Mouse (Mus musculus): ENCODE results near the gene Mapk6. TPM values are rescaled to one million over a fixed set of nuclear protein-coding genes. Genes with fewer than 3 reads are reported as not detected.

Mapk6 gene
- polyA plus RNA-seq, 1 experiment: 31.3 TPM

- TF ChIP-seq GATA1 (IDR thresholded peaks at IDR 0.05; ENCODE audit: borderline replicate concordance, low read length): no peak
- no peak for TF ChIP-seq FLI1 (IDR thresholded peaks at IDR 0.05; ENCODE audit: low read length)
- H3K36me3 ChIP-seq (replicated peaks; ENCODE audit: low read length): peaks cover 56% of the 10 kb centered on the region
- H3K27me3 ChIP-seq (replicated peaks): no peaks in the 10 kb centered on the region
- H3K4me3 ChIP-seq (replicated peaks): peak overlapping the region; percentile 98
- H3K9me3 ChIP-seq: no peaks in the 10 kb centered on the region
- H3K4me1 ChIP-seq: peaks cover 71% of the 10 kb centered on the region
Observed at GRCm38 (mm10) chr9:75409031-75409851, 564 bp downstream of the Mapk6 start.

DNA sequence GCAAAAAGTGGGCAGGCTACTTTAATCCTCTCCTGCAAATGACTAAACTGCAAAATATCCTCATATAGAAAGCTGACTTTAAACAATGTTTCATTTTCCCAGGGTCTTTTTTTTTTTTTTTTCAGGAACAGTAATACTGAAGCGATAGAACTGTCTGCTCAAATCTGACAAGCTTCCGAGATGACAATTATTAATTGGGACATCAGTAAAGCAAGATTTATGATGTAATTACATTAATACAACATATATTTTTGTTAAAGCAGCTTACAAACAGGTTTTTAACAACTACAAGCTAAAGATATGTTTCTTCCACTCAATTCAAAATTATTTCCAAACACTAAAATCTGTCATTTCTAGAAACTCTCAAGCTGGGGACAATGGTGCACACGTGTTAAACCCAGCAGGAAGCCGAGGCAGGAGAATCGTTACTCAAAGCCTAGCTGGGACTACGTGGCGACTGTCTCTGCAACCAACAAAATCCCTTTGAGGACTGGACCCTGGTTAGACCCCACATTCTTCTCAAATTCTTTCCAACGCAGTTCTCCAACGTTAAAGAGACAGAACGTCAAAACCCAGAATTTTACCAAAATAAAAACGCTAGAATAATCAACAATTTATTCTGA is 1.5 kb downstream of the Mapk6 start:
- no peaks in the 10 kb centered on the region for H3K9me3 ChIP-seq
- TF ChIP-seq GATA1 (IDR thresholded peaks at IDR 0.05; ENCODE audit: borderline replicate concordance, low read length) (no peak), FLI1 (IDR thresholded peaks at IDR 0.05; ENCODE audit: low read length) (no peak)
- peaks cover 69% of the 10 kb centered on the region for H3K4me1 ChIP-seq
- peak overlapping the region; percentile 98 for H3K4me3 ChIP-seq (replicated peaks)
- peaks cover 52% of the 10 kb centered on the region for H3K36me3 ChIP-seq (replicated peaks; ENCODE audit: low read length)
- H3K27me3 ChIP-seq (replicated peaks): no peaks in the 10 kb centered on the region

DNA sequence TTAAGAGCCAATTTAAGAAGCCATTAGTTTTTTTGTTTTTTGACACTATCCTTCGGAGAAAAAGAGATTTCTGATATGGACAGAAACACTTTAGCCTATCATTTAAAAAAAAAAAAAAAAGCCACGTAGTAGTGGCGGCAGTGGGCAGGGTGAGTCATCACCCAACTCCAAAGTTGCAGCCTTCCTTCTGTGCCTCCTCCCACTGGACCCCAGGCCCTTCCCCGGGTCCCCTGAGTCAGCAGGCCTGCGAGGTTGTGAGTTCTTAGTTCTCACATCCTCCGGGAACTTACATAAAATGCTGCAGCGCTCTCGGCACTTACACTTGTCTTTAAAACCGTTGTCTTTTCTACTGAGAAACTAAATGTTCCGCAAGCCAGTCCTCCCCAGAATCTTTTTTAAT is 2.0 kb downstream of the Mapk6 start:
- peaks cover 69% of the 10 kb centered on the region for H3K4me1 ChIP-seq

DNA sequence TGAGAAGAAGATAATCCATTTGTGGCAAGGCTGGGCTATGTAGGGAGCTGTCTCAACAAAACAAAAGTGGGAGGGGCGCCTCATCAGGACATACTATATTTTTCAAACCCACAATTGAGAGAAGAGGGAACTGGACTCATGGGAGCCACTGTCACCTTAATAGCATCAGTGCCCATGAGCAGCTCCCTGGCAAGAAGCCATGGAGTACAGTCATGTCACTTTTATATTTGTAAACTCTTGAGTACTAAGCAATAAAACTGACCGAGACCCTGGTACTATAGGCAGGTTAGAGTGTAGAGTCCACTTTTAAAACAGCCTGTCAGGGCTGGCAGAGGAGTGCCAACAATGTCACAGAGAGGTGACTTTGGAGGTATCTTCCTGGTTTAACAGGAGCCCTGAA is 3.7 kb downstream of the Mapk6 start:
- H3K4me1 ChIP-seq: peaks cover 69% of the 10 kb centered on the region

More for the DNA sequence above, 2.0 kb downstream of the Mapk6 start:
- Histone ChIP-seq H3K9me3 (no peaks in the 10 kb centered on the region), H3K4me3 (replicated peaks) (peak overlapping the region; percentile 98), H3K36me3 (replicated peaks; ENCODE audit: low read length) (peaks cover 51% of the 10 kb centered on the region), H3K27me3 (replicated peaks) (no peaks in the 10 kb centered on the region)
- no peak for TF ChIP-seq FLI1 (IDR thresholded peaks at IDR 0.05; ENCODE audit: low read length)

DNA sequence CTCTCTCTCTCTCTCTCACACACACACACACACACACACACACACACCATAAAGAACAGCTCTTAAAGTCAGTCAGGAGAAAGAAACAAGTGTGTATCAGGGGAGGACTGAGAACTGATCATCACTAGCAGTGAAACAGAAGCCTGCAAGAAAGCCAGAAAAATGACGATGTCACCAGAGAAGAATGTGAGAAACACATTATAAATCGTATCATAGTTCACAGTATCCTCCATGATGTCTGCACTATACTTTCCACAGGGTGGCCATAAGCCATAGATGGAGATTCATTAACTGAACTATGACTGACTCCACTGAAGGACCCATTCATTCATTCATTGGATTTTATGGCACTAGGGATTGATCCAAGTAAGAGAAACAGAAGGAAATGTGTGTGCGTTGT is 6.3 kb downstream of the Mapk6 start:
- peaks cover 85% of the 10 kb centered on the region for H3K4me1 ChIP-seq

More for the DNA sequence above, 3.7 kb downstream of the Mapk6 start:
- Histone ChIP-seq H3K4me3 (replicated peaks) (peak overlapping the region; percentile 98), H3K9me3 (no peaks in the 10 kb centered on the region), H3K27me3 (replicated peaks) (no peaks in the 10 kb centered on the region), H3K36me3 (replicated peaks; ENCODE audit: low read length) (peaks cover 55% of the 10 kb centered on the region)
- TF ChIP-seq GATA1 (IDR thresholded peaks at IDR 0.05; ENCODE audit: borderline replicate concordance, low read length) (no peak), FLI1 (IDR thresholded peaks at IDR 0.05; ENCODE audit: low read length) (no peak)

GRCm38 (mm10) chr9:75401593-75402504 is 8.0 kb downstream of the Mapk6 start:
- Histone ChIP-seq H3K4me3 (replicated peaks) (peak overlapping the region; percentile 89), H3K9me3 (peaks cover 3% of the 10 kb centered on the region), H3K36me3 (replicated peaks; ENCODE audit: low read length) (peaks cover 87% of the 10 kb centered on the region), H3K27me3 (replicated peaks) (no peaks in the 10 kb centered on the region), H3K4me1 (peaks cover 90% of the 10 kb centered on the region)
- TF ChIP-seq GATA1 (IDR thresholded peaks at IDR 0.05; ENCODE audit: borderline replicate concordance, low read length) (no peak), FLI1 (IDR thresholded peaks at IDR 0.05; ENCODE audit: low read length) (no peak)

More for the DNA sequence above, 6.3 kb downstream of the Mapk6 start:
- H3K4me3 ChIP-seq (replicated peaks): peak overlapping the region; percentile 60
- TF ChIP-seq FLI1 (IDR thresholded peaks at IDR 0.05; ENCODE audit: low read length) (no peak), GATA1 (IDR thresholded peaks at IDR 0.05; ENCODE audit: borderline replicate concordance, low read length) (no peak)
- H3K9me3 ChIP-seq: no peaks in the 10 kb centered on the region
- H3K27me3 ChIP-seq (replicated peaks): no peaks in the 10 kb centered on the region
- H3K36me3 ChIP-seq (replicated peaks; ENCODE audit: low read length): peaks cover 76% of the 10 kb centered on the region

DNA sequence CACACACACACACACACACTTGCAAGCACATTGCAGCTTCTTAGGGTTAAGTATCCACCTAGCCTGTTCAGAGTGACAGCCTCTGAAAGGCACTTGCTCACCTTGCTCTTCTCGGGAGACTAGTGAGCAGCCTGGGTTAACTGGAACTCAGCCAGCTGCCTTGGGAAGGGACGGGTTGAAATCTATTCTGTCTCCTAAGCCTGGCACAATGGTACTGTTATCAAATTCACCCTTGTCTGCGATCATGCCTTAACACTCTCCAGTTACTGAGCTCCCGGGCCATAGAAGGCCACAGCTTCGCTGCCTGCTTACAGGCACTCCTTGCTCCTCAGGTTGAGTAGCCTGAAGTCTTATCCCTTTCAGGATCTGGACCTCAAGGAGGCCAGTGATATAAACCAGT is 9.2 kb downstream of the Mapk6 start:
- Histone ChIP-seq H3K9me3 (peaks cover 3% of the 10 kb centered on the region), H3K4me1 (peaks cover 87% of the 10 kb centered on the region), H3K4me3 (replicated peaks) (peak overlapping the region; percentile 89), H3K27me3 (replicated peaks) (no peaks in the 10 kb centered on the region), H3K36me3 (replicated peaks; ENCODE audit: low read length) (peaks cover 88% of the 10 kb centered on the region)
- TF ChIP-seq FLI1 (IDR thresholded peaks at IDR 0.05; ENCODE audit: low read length): no peak
- no peak for TF ChIP-seq GATA1 (IDR thresholded peaks at IDR 0.05; ENCODE audit: borderline replicate concordance, low read length)

DNA sequence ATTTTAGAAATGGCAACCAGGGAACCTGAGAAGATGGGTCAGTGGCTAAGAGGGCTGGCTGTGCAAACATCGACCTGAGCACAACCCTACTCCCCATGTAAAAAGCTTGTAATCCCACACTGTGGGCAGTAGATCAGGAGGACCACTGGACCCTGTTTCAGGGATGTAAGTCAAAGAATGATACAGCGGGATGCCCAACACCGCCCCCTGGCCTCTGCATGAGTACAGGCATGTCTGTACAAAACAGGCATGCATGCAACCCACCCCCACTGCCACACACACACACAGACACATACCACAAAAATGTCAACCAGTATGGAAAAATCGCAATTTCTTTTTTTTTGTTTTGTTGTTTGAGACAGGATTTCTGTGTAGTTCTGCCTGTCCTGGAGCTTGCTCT is 10.7 kb downstream of the Mapk6 start:
- Histone ChIP-seq H3K4me1 (peaks cover 85% of the 10 kb centered on the region), H3K36me3 (replicated peaks; ENCODE audit: low read length) (peaks cover 91% of the 10 kb centered on the region), H3K9me3 (peaks cover 3% of the 10 kb centered on the region), H3K27me3 (replicated peaks) (no peaks in the 10 kb centered on the region), H3K4me3 (replicated peaks) (no peak overlapping the region)
- no peak for TF ChIP-seq FLI1 (IDR thresholded peaks at IDR 0.05; ENCODE audit: low read length)
- no peak for TF ChIP-seq GATA1 (IDR thresholded peaks at IDR 0.05; ENCODE audit: borderline replicate concordance, low read length)

- Histone ChIP-seq H3K36me3 (replicated peaks; ENCODE audit: low read length) (peaks cover 96% of the 10 kb centered on the region), H3K27me3 (replicated peaks) (no peaks in the 10 kb centered on the region), H3K4me1 (peaks cover 67% of the 10 kb centered on the region), H3K9me3 (peaks cover 3% of the 10 kb centered on the region), H3K4me3 (replicated peaks) (peak overlapping the region; percentile 65)
- no peak for TF ChIP-seq FLI1 (IDR thresholded peaks at IDR 0.05; ENCODE audit: low read length)
Observed at GRCm38 (mm10) chr9:75395971-75396370, 13.8 kb downstream of the Mapk6 start.

Measured in megakaryocyte, embryonic 14.5 days (primary cell).